Mouse (Mus musculus) layer of hippocampus, adult 6 months (tissue): ENCODE measurements around the gene Megf8. TPM values are rescaled to one million over a fixed set of nuclear protein-coding genes. Genes with fewer than 3 reads are reported as not detected.

Source experiments
- long read RNA-seq, 2 experiments: library from polyadenylated mRNA; unstranded; transcript quantifications; one replicate each; pipeline ENCODE4 v2.0.0; 2019 to 2020
- polyA plus RNA-seq: library from polyadenylated mRNA; unstranded; fragments of <200 nt; fragmentation: Nextera tagmentation; gene quantifications from 2 replicates; pipeline ENCODE4 v1.2.3, GENCODE M21; 2021

Gene Megf8
- polyA plus RNA-seq = 6.5 and 6.8 TPM in 2 replicates
- long read RNA-seq, experiment 1, partial matches to known transcripts = 3 of 20 reads
- long read RNA-seq, experiment 1, other reads (novel, unspliced or antisense) = 17 of 20 reads
- long read RNA-seq, experiment 2, partial matches to known transcripts = 70 of 71 reads
- long read RNA-seq, experiment 2, other reads (novel, unspliced or antisense) = 1 of 71 reads

DNA sequence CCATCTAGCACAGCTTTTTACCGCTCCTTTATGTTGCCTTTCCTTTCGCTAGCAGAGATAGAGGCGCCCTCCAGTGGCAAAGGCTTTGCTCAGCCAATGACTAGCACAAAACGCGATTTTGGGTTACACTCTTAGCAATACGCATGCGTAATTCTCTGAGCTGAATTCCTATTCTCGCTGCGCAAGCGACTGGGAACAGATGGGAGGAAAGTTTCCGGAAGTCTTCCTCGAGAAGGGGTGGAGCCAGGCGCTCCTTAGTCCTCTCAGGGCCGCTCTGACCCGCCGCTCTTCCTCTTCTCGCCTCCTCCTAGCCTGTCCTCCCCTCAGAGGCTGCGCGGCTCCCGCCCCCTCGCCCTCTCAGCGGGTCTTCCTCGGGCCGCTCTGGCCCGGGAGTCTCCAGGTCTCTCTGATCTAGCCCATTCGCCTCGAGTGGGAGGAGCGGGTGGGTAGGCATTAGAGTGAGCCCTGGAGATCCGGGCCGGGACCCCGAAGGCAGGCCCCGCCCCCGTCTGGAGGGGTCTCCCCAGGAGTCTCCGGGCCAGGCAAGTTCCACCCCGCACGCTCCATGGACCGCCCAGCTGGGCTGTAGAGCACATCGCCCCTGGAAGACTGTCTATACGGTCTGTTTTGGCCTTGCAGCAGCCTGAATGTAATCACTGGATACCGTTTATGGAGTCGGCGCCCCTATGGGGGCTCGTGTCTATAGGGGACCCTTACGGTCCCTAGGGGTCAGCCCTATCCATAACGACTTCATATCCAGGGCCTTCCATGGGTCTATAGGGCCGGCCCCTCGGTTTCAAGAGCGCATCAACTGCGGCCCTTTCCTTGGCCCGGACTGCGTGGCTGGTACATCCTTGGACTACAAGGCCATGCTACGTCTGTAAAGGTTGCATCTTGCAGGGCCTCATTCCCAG, at the start of gene Megf8:
Gene Megf8 (plus strand): TSS at position 633 of the 914 bp plus-strand sequence.

DNA sequence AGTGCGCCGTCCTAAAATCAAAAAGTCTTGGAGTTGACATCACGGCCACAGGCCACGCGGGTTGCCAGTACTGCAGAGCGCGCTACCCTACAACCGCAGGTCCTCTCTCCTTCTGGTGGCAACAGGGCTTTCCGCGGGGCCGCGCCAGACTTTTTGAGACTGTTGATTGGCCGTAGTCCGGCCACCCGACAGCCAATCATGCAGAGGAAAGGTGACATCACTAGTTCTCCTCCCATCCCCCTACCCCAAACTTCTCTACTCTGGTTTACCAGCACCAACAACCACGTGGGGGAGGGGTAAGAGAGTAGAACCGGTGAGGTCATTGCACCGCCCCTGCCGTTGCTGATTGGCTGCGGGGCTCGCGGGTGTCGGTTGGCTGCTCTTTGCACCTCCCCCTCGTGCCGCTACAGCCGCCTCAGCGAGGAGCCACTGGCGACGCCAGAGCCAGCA, 49.6 kb upstream of the Megf8 start, which contains the start of gene Cic:
Gene Cic (plus strand): TSS at position 404 of the 450 bp plus-strand sequence.

DNA sequence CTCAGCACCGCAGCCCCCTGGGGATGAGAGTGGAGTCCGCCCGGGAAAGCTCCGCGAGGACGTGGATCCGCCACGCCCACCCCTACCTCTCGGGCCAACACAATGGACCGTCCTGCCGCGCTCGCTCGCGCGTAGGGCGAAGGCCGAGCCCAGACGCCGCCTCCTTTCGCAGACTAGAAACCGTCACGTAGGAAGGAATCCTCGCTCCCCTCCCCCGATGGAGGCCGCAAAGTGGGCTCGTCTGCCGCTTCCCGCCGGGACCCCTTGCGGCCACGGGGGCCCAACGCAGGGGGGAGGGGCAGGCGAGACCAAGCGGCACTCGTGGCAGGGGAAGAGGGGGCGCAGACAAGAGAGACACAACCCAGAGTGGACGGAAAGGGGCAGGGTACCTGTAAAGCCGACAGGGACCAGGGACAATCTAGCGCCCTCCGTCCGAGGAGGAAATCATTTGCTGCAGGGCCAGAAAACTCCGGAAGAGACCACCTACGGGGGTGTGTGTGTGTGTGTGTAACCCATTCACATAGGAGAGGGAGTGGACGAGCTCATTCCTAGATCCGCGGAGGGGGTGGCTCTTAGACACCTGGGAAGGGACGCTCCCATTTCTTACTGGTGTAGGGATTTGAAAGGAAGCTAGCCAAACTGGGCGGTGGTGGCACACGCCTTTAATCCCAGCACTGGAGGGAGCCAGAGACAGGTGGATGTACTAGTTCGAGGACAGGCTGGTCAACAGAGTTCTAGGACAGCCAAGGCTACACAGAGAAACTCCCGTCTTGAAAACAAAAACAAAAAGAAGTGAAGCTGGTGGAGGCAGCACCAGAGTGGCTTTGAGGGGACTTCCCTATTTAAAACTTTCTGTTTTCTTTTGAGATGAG, 19.3 kb upstream of the Megf8 start, which contains the start of gene Pafah1b3:
Gene Pafah1b3 (minus strand): TSS at position 533 of the 872 bp plus-strand sequence.

DNA sequence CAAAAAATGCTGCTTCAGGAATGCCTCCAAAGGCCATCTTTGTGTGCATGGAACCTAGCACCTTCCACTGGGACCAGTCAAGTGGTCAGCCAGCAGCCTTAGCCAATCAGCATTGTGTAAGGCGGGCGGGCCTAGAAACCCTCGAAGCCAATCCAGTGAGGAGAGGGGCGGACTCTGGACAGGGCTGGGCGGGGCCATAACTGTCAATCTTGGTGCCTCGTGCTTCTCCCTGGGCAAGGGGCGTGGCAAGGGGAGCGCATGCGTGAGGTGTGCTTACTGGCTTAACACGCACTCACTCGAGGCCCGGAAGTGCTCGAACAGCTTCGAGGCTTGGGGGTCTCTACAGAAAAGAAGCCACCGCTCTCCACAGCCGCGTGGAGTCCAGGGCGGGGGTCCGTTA, 15.9 kb upstream of the Megf8 start, which contains the start of gene Prr19:
Gene Prr19 (plus strand): TSS at position 349 of the 400 bp plus-strand sequence.

DNA sequence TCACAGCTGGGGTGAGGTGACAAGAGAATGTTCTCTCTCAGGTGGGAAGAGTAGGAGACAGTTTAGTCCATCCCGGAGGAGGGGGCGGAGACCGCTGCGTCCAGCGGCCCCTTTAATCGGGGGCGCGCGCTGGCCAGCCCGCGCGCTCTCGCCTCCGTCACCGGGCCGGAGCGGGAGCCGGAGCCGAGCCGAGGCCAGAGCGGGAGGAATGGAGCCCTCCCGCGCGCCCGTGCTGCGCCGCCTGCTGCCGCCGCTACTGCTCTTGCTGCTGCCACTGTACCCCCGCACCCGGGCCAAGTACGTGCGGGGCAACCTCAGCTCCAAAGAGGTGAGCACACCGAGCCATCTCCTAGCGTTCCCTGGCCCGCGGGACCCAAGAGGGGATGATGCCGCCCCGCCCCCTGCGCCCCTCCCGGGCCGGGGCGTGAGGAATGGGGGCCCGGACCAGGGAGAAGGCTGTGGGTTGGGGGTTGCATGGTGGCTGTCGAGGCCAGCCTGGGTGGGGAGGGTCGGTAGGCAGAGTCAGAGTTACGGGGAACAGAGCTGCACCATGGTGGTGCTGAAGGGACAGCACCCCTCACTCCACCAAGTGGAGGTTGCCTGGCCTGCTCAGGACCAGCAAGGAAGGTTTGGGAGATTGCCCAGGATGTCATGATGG, 10.9 kb upstream of the Megf8 start, which contains the start of gene Tmem145:
Gene Tmem145 (plus strand): TSS at position 151 of the 658 bp plus-strand sequence.

DNA sequence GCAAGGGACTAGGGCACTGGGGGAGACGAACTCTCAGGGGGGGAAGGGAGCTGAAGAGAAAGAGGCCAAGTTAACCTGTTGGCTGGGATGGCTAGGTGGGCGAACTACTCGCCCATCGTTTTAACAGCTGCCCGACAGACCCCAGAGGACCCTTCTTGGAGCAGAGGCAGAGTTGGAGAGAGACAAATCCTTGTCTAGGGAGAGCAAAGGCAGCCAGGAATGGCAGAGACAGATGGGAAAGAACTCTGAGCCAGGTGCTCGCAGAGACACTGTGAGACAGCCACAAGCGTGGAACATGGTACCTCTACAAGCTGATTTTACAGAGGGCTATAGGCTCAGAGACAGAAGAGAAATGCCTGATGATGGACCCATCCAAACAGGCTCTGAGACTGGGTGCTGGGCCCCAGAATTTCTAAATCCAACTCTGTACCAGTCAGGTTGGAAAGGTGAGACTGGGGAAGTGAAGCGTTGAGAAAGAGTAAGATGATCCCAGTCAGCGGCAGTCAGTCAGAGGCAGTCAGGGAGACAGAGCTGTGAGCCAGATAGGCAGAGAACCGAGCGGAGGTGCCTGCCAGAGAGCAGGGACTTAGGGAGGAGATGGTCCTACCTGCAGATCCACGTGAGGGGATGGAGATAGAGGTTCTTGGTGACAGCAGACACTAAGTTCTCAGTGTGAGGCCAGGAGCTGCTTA, 52.2 kb downstream of the Megf8 start, which contains the start of gene Cnfn:
Gene Cnfn (minus strand): TSS at position 667 of the 692 bp plus-strand sequence.

DNA sequence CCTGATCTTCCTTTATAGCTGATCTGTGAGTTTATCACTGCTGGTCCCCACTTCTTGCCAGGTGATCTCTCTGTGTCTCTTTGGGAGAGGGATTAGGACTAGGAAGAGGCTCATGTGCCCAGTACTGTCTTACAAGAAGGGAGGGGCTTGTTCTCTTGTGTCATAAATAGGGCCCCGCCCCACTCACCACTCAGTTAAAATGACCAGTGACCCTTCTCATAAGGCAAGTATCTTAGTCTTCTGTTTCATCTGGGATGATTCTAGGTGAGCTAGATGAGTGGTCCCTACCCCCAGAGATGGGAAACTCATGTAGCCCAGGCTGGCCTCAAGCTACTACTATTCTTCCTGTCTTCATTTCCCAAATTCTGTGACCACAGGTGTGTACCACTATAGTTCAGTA, 81.6 kb downstream of the Megf8 start, which contains the start of gene Lipe:
Gene Lipe (minus strand): TSS at position 101 of the 400 bp plus-strand sequence.

DNA sequence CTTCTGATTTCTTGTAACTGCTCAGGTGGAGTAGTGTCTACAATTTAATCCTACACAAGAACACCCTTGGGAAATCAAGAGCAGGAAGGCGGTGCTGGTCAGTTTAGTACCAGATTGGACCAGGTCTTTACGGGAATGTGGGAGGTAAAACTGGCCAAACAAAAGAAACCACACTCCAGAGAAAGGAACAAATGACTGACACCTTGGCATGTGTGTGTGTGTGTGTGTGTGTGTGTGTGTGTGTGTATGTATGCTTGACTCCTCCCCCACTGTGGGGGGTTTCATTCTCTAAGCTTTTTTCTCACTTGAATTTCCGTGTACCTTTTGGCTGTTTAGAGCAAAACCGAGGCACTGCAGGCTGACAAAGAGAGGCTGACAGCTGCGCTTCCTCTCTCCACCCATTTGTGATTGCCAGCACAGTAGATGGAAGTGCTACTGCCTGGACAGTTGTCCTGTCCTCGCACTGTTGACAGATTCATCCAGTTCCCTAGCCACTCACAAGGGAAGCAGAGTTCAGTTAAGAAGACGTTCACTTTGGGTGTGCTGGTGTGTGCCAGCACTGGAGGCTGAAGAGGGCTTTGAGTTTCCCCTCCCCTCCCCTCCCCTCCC, 96.0 kb downstream of the Megf8 start, which contains the start of gene Cxcl17:
Gene Cxcl17 (minus strand): TSS at position 54 of the 609 bp plus-strand sequence.

Other genes with a start within 250 kb of the Megf8 start
- 5.7 and 7.1 TPM in 2 replicates for gene Grik5, start 244.8 kb upstream of the Megf8 start, polyA plus RNA-seq
- gene Zfp574, start 244.6 kb upstream of the Megf8 start, polyA plus RNA-seq = 24.9 TPM in 2 replicates
- 0.82 and 0.90 TPM in 2 replicates for gene Pou2f2, start 137.4 kb upstream of the Megf8 start, polyA plus RNA-seq
- gene Dedd2, start 96.5 kb upstream of the Megf8 start, polyA plus RNA-seq = 12.5 and 13.0 TPM in 2 replicates
- gene Zfp526, start 95.7 kb upstream of the Megf8 start, polyA plus RNA-seq = 0.44 and 0.52 TPM in 2 replicates
- gene Gsk3a, start 79.3 kb upstream of the Megf8 start, polyA plus RNA-seq = 10.0 and 12.5 TPM in 2 replicates
- gene Erf, start 66.4 kb upstream of the Megf8 start, polyA plus RNA-seq = 3.8 and 5.9 TPM in 2 replicates
- gene Cic, start 49.5 kb upstream of the Megf8 start, polyA plus RNA-seq = 29.7 and 30.9 TPM in 2 replicates
- gene Pafah1b3, start 19.2 kb upstream of the Megf8 start, polyA plus RNA-seq = 41.6 and 50.0 TPM in 2 replicates
- gene Prr19, start 15.8 kb upstream of the Megf8 start, polyA plus RNA-seq = 0.15 TPM in 1 of 2 replicates, not detected in the other
- gene Tmem145, start 11.1 kb upstream of the Megf8 start, polyA plus RNA-seq = 6.3 and 8.2 TPM in 2 replicates
- gene Cnfn, start 52.6 kb downstream of the Megf8 start, polyA plus RNA-seq = 0.21 TPM in 1 of 2 replicates, not detected in the other
- 5.1 and 5.6 TPM in 2 replicates for gene Lipe, start 81.5 kb downstream of the Megf8 start, polyA plus RNA-seq
- gene Cxcl17, start 95.7 kb downstream of the Megf8 start, polyA plus RNA-seq = not detected in 2 replicates
- 3.6 and 4.8 TPM in 2 replicates for gene Ceacam1, start 160.4 kb downstream of the Megf8 start, polyA plus RNA-seq
- 0.15 and 0.44 TPM in 2 replicates for gene Ceacam2, start 222.7 kb downstream of the Megf8 start, polyA plus RNA-seq